Mouse (Mus musculus): ENCODE results near the gene Eif2ak3. TPM values are rescaled to one million over a fixed set of nuclear protein-coding genes. Genes with fewer than 3 reads are reported as not detected.

Gene Eif2ak3
- polyA plus RNA-seq, 1 experiment from 2014 or later = 8.2 TPM

- Histone ChIP-seq H3K27ac (no peak overlapping the region), H3K4me3 (no peak overlapping the region), H3K27me3 (ENCODE audit: insufficient read depth, poor library complexity, severe bottlenecking) (no peaks in the 10 kb centered on the region), H3K4me1 (peaks cover 9% of the 10 kb centered on the region; the same call in 1 of the 2 replicates), H3K9me3 (no peaks in the 10 kb centered on the region), H3K36me3 (peaks cover 7% of the 10 kb centered on the region; the same call in 1 of the 2 replicates)
- 73% methylated on average over 5 of the region's 5 CpGs for WGBS
- DNase-seq (ENCODE audit: low spot score) = no peak
Measured at GRCm38 (mm10) chr6:70874035-70874775, 29.9 kb downstream of the Eif2ak3 start.

GRCm38 (mm10) chr6:70875017-70875416 is 30.7 kb downstream of the Eif2ak3 start:
- DNase-seq (ENCODE audit: low spot score) = no peak
- Histone ChIP-seq H3K9me3 (no peaks in the 10 kb centered on the region), H3K4me1 (peaks cover 9% of the 10 kb centered on the region; the same call in 1 of the 2 replicates), H3K27me3 (ENCODE audit: insufficient read depth, poor library complexity, severe bottlenecking) (no peaks in the 10 kb centered on the region), H3K27ac (no peak overlapping the region), H3K36me3 (peaks cover 10% of the 10 kb centered on the region; the same call in 1 of the 2 replicates), H3K4me3 (no peak overlapping the region)
- 94% methylated on average over 1 of the region's 1 CpGs for WGBS

- H3K4me3 ChIP-seq = no peak overlapping the region
- H3K36me3 ChIP-seq = peaks cover 44% of the 10 kb centered on the region
- H3K27ac ChIP-seq = no peak overlapping the region
- H3K4me1 ChIP-seq = no peaks in the 10 kb centered on the region
- no peak for DNase-seq (ENCODE audit: low spot score)
- no peaks in the 10 kb centered on the region for H3K27me3 ChIP-seq (ENCODE audit: insufficient read depth, poor library complexity, severe bottlenecking)
- no peaks in the 10 kb centered on the region for H3K9me3 ChIP-seq
- WGBS = 15% methylated on average over 5 of the region's 5 CpGs
Measured at GRCm38 (mm10) chr6:70880714-70881304, 36.5 kb downstream of the Eif2ak3 start.

GRCm38 (mm10) chr6:70887993-70888392 is 43.7 kb downstream of the Eif2ak3 start:
- Histone ChIP-seq H3K36me3 (peaks cover 91% of the 10 kb centered on the region), H3K4me1 (no peaks in the 10 kb centered on the region), H3K9me3 (no peaks in the 10 kb centered on the region), H3K4me3 (no peak overlapping the region), H3K27me3 (ENCODE audit: insufficient read depth, poor library complexity, severe bottlenecking) (no peaks in the 10 kb centered on the region), H3K27ac (no peak overlapping the region)
- 76% methylated on average over 11 of the region's 11 CpGs for WGBS
- DNase-seq (ENCODE audit: low spot score) = no peak

GRCm38 (mm10) chr6:70898166-70898565 is 53.9 kb downstream of the Eif2ak3 start:
- H3K4me3 ChIP-seq = no peak overlapping the region
- no peak for DNase-seq (ENCODE audit: low spot score)
- H3K9me3 ChIP-seq = no peaks in the 10 kb centered on the region
- H3K27ac ChIP-seq = no peak overlapping the region
- no peaks in the 10 kb centered on the region for H3K4me1 ChIP-seq
- no peaks in the 10 kb centered on the region for H3K27me3 ChIP-seq (ENCODE audit: insufficient read depth, poor library complexity, severe bottlenecking)
- peaks cover 59% of the 10 kb centered on the region for H3K36me3 ChIP-seq
- 79% methylated on average over 6 of the region's 6 CpGs for WGBS

GRCm38 (mm10) chr6:70899594-70900003 is 55.3 kb downstream of the Eif2ak3 start:
- no peaks in the 10 kb centered on the region for H3K4me1 ChIP-seq
- H3K36me3 ChIP-seq = peaks cover 64% of the 10 kb centered on the region
- H3K27me3 ChIP-seq (ENCODE audit: insufficient read depth, poor library complexity, severe bottlenecking) = no peaks in the 10 kb centered on the region
- WGBS = 54% methylated on average over 8 of the region's 8 CpGs
- no peaks in the 10 kb centered on the region for H3K9me3 ChIP-seq
- no peak for DNase-seq (ENCODE audit: low spot score)
- no peak overlapping the region for H3K27ac ChIP-seq
- no peak overlapping the region for H3K4me3 ChIP-seq

GRCm38 (mm10) chr6:70903689-70904088 is 59.4 kb downstream of the Eif2ak3 start:
- H3K27me3 ChIP-seq (ENCODE audit: insufficient read depth, poor library complexity, severe bottlenecking) = no peaks in the 10 kb centered on the region
- no peak overlapping the region for H3K4me3 ChIP-seq
- no peak for DNase-seq (ENCODE audit: low spot score)
- peaks cover 59% of the 10 kb centered on the region for H3K36me3 ChIP-seq
- no peaks in the 10 kb centered on the region for H3K4me1 ChIP-seq
- H3K9me3 ChIP-seq = no peaks in the 10 kb centered on the region
- 83% methylated on average over 5 of the region's 5 CpGs for WGBS
- H3K27ac ChIP-seq = no peak overlapping the region

GRCm38 (mm10) chr6:70909572-70909971 is 65.3 kb downstream of the Eif2ak3 start:
- no peak overlapping the region for H3K4me3 ChIP-seq
- WGBS = 88% methylated on average over 7 of the region's 7 CpGs
- peaks cover 5% of the 10 kb centered on the region; the same call in 1 of the 2 replicates for H3K27me3 ChIP-seq (ENCODE audit: insufficient read depth, poor library complexity, severe bottlenecking)
- no peaks in the 10 kb centered on the region for H3K9me3 ChIP-seq
- H3K4me1 ChIP-seq = peaks cover 16% of the 10 kb centered on the region
- H3K36me3 ChIP-seq = peaks cover 17% of the 10 kb centered on the region
- no peak overlapping the region for H3K27ac ChIP-seq
- no peak for DNase-seq (ENCODE audit: low spot score)

- Histone ChIP-seq H3K27ac (no peak overlapping the region), H3K4me3 (no peak overlapping the region), H3K9me3 (no peaks in the 10 kb centered on the region), H3K4me1 (peaks cover 16% of the 10 kb centered on the region), H3K36me3 (peaks cover 14% of the 10 kb centered on the region), H3K27me3 (ENCODE audit: insufficient read depth, poor library complexity, severe bottlenecking) (peaks cover 5% of the 10 kb centered on the region; the same call in 1 of the 2 replicates)
- no peak for DNase-seq (ENCODE audit: low spot score)
- WGBS = 67% methylated on average over 4 of the region's 4 CpGs
Measured at GRCm38 (mm10) chr6:70910285-70910684, 66.0 kb downstream of the Eif2ak3 start.

GRCm38 (mm10) chr6:70911668-70912395 is 67.5 kb downstream of the Eif2ak3 start:
- H3K4me1 ChIP-seq = peaks cover 16% of the 10 kb centered on the region
- 9% methylated on average over 20 of the region's 20 CpGs for WGBS
- no peak overlapping the region for H3K27ac ChIP-seq
- H3K27me3 ChIP-seq (ENCODE audit: insufficient read depth, poor library complexity, severe bottlenecking) = peaks cover 5% of the 10 kb centered on the region; the same call in 1 of the 2 replicates
- no peaks in the 10 kb centered on the region for H3K9me3 ChIP-seq
- DNase-seq (ENCODE audit: low spot score) = no peak
- peaks cover under 1% of the 10 kb centered on the region; the same call in 1 of the 2 replicates for H3K36me3 ChIP-seq
- peak overlapping the region; percentile 39 for H3K4me3 ChIP-seq

GRCm38 (mm10) chr6:70912396-70912765 is 68.1 kb downstream of the Eif2ak3 start:
- DNase-seq (ENCODE audit: low spot score) = no peak
- WGBS = 63% methylated on average over 7 of the region's 7 CpGs
- Histone ChIP-seq H3K4me3 (no peak overlapping the region), H3K4me1 (peaks cover 16% of the 10 kb centered on the region), H3K27me3 (ENCODE audit: insufficient read depth, poor library complexity, severe bottlenecking) (peaks cover 5% of the 10 kb centered on the region; the same call in 1 of the 2 replicates), H3K9me3 (no peaks in the 10 kb centered on the region), H3K36me3 (no peaks in the 10 kb centered on the region), H3K27ac (no peak overlapping the region)

GRCm38 (mm10) chr6:70918827-70919226 is 74.5 kb downstream of the Eif2ak3 start, which contains the start of gene Tex37:
TSS of gene Tex37 (minus strand) at chr6:70918927.
- H3K27me3 ChIP-seq (ENCODE audit: insufficient read depth, poor library complexity, severe bottlenecking) = 0 out of 2 replicates have a peak, but pooled peaks cover 8% of the 10 kb centered on the region
- H3K36me3 ChIP-seq = no peaks in the 10 kb centered on the region
- H3K4me3 ChIP-seq = no peak within 1 kb of the TSS
- no peaks in the 10 kb centered on the region for H3K9me3 ChIP-seq
- H3K4me1 ChIP-seq = peaks cover 7% of the 10 kb centered on the region
- no peak within 1 kb of the TSS for H3K27ac ChIP-seq
- DNase-seq (ENCODE audit: low spot score) = no peak
- 82% methylated on average over 3 of the region's 3 CpGs for whole genome bisulfite sequencing

Measured in heart, embryonic 10.5 days (tissue).